30 mouse cellular contexts compared by ENCODE assay signal in the genomic region with DNA sequence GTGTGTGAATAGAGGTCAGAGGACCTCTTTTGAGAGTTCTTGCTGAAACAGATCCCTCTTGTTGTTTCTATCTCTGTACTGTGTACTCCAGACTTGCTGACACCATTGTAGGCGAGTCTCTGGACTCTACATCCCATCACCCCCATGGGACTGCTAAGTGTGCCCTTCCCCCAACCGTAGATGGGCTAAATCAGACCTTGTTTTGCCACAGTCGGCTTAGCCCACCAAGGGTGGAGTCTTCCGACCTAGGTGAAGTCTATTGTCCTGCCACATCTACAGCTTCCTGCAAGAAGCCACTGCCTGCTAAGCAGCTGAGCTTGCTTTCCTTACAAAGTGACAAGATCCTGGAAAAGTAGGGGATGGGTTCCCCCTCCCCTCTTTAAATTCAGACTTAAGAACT. TPM values are rescaled to one million over a fixed set of nuclear protein-coding genes. Genes with fewer than 3 reads are reported as not detected.
"Had no signal": no experiment of that assay in that cellular context is flagged by ENCODE, and none has a peak within 500 bp of the region (broad histone marks: within the 10 kb centered on the region; RNA-seq: fewer than 3 reads in every experiment).

No protein-coding gene starts in this region.

- H3K4me1 ChIP-seq: liver, embryonic 13.5 days; midbrain, embryonic 12.5 days; midbrain, embryonic 15.5 days; neural tube, embryonic 12.5 days; neural tube, embryonic 15.5 days; stomach, embryonic 15.5 days had no signal

- H3K27ac ChIP-seq: layer of hippocampus, adult 2 months; limb, embryonic 10.5 days; limb, embryonic 13.5 days; liver, embryonic 13.5 days; midbrain, embryonic 12.5 days; midbrain, embryonic 15.5 days; neural tube, embryonic 12.5 days; neural tube, embryonic 15.5 days; stomach, embryonic 15.5 days had no signal

- ATAC-seq: inflammation-experienced regulatory T-cells, adult 6 months; intestine, embryonic 16.5 days; midbrain, embryonic 15.5 days had no signal

- DNase-seq: kidney, adult 8-10 months; kidney, postnatal 25 days; layer of hippocampus, adult 9-11 months; liver, embryonic 13.5 days; lung, adult 2 months; lung, postnatal 14 days; lung, postnatal 4 days; right cerebral cortex, adult 18-20 months; right cerebral cortex, postnatal 14 days; spleen, adult 18-20 months; thymus, adult 2 months; thymus, postnatal 14 days; thymus, postnatal 4 days had no signal

- H3K9ac ChIP-seq: limb, embryonic 13.5 days; liver, embryonic 13.5 days; midbrain, embryonic 12.5 days; midbrain, embryonic 15.5 days; neural tube, embryonic 12.5 days; neural tube, embryonic 15.5 days; stomach, embryonic 15.5 days had no signal

- H3K4me3 ChIP-seq: layer of hippocampus, adult 2 months; limb, embryonic 10.5 days; limb, embryonic 13.5 days; liver, embryonic 13.5 days; midbrain, embryonic 12.5 days; midbrain, embryonic 15.5 days; neural tube, embryonic 12.5 days; neural tube, embryonic 15.5 days; stomach, embryonic 15.5 days had no signal

- H3K36me3 ChIP-seq: limb, embryonic 10.5 days; limb, embryonic 13.5 days; liver, embryonic 13.5 days; midbrain, embryonic 12.5 days; midbrain, embryonic 15.5 days; neural tube, embryonic 12.5 days; neural tube, embryonic 15.5 days; stomach, embryonic 15.5 days had no signal

- H3K4me2 ChIP-seq: limb, embryonic 13.5 days; liver, embryonic 13.5 days; midbrain, embryonic 12.5 days; midbrain, embryonic 15.5 days; neural tube, embryonic 12.5 days; neural tube, embryonic 15.5 days; stomach, embryonic 15.5 days had no signal

- H3K27me3 ChIP-seq: limb, embryonic 13.5 days; liver, embryonic 13.5 days; midbrain, embryonic 12.5 days; midbrain, embryonic 15.5 days; neural tube, embryonic 12.5 days; neural tube, embryonic 15.5 days; stomach, embryonic 15.5 days had no signal

- H3K9me3 ChIP-seq: limb, embryonic 10.5 days; limb, embryonic 13.5 days; liver, embryonic 13.5 days; midbrain, embryonic 12.5 days; midbrain, embryonic 15.5 days; neural tube, embryonic 12.5 days; neural tube, embryonic 15.5 days; stomach, embryonic 15.5 days had no signal

RNA-seq across cellular contexts. Expression of gene Sdr9c7, which starts 53.5 kb away (rescaled TPM):
- total RNA-seq: layer of hippocampus, postnatal 25 days; left cerebral cortex, adult 18-20 months; left cerebral cortex, postnatal 25 days; megakaryocyte progenitor cell, adult 5-6 weeks; megakaryocyte-erythroid progenitor cell, adult 5-6 weeks had no signal
- polyA plus RNA-seq: inflammation-experienced regulatory T-cells, adult 6 months; kidney, embryonic 16.5 days; limb, embryonic 10.5 days; limb, embryonic 13.5 days; liver, embryonic 13.5 days; lung, embryonic 16.5 days; midbrain, embryonic 12.5 days; midbrain, embryonic 15.5 days; neural tube, embryonic 12.5 days; neural tube, embryonic 15.5 days had no signal

RNA-seq across cellular contexts. Expression of gene Hsd17b6, which starts 55.6 kb away (rescaled TPM):
- total RNA-seq: layer of hippocampus, adult 2 months; layer of hippocampus, postnatal 25 days; left cerebral cortex, adult 18-20 months; left cerebral cortex, postnatal 25 days; megakaryocyte progenitor cell, adult 5-6 weeks had no signal
- polyA plus RNA-seq: inflammation-experienced regulatory T-cells, adult 6 months; kidney, embryonic 16.5 days; limb, embryonic 10.5 days; limb, embryonic 13.5 days; liver, embryonic 13.5 days; lung, embryonic 16.5 days; midbrain, embryonic 12.5 days; midbrain, embryonic 15.5 days; neural tube, embryonic 12.5 days; neural tube, embryonic 15.5 days; stomach, embryonic 15.5 days had no signal
